Mouse (Mus musculus): Measurements from ENCODE around the gene Mlh1.
A peak's percentile ranks its signal among the peaks of the same experiment; 100 is the strongest.

Mlh1 gene

GRCm38 (mm10) chr9:111285676-111286075 is 14.1 kb upstream of the Mlh1 start:
- peak; percentile 68 for DNase-seq (ENCODE audit: low spot score)

- no peak for DNase-seq (ENCODE audit: low spot score)
Observed at GRCm38 (mm10) chr9:111285061-111285460, 13.5 kb upstream of the Mlh1 start.

GRCm38 (mm10) chr9:111275156-111275555 is 3.6 kb upstream of the Mlh1 start:
- DNase-seq (ENCODE audit: low spot score) = no peak

GRCm38 (mm10) chr9:111273958-111274357 is 2.4 kb upstream of the Mlh1 start:
- DNase-seq (ENCODE audit: low spot score) = no peak

- DNase-seq (ENCODE audit: low spot score) = no peak
Observed at GRCm38 (mm10) chr9:111272996-111273785, 1.6 kb upstream of the Mlh1 start.

GRCm38 (mm10) chr9:111272356-111272755 is 765 bp upstream of the Mlh1 start:
- DNase-seq (ENCODE audit: low spot score) = no peak

- DNase-seq (ENCODE audit: low spot score) = peak; percentile 67
Observed at GRCm38 (mm10) chr9:111271056-111271433, 546 bp downstream of the Mlh1 start.

- no peak for DNase-seq (ENCODE audit: low spot score)
Observed at GRCm38 (mm10) chr9:111270606-111271005, 985 bp downstream of the Mlh1 start.

GRCm38 (mm10) chr9:111267998-111268397 is 3.6 kb downstream of the Mlh1 start:
- no peak for DNase-seq (ENCODE audit: low spot score)

- no peak for DNase-seq (ENCODE audit: low spot score)
Observed at GRCm38 (mm10) chr9:111261356-111261755, 10.2 kb downstream of the Mlh1 start.

GRCm38 (mm10) chr9:111260360-111260985 is 11.1 kb downstream of the Mlh1 start:
- DNase-seq (ENCODE audit: low spot score) = no peak

- DNase-seq (ENCODE audit: low spot score) = no peak
Observed at GRCm38 (mm10) chr9:111252161-111252869, 19.3 kb downstream of the Mlh1 start.

- peak; percentile 34 for DNase-seq (ENCODE audit: low spot score)
Observed at GRCm38 (mm10) chr9:111247682-111248246, 23.8 kb downstream of the Mlh1 start.

GRCm38 (mm10) chr9:111245546-111245945 is 26.0 kb downstream of the Mlh1 start:
- no peak for DNase-seq (ENCODE audit: low spot score)

GRCm38 (mm10) chr9:111243384-111243783 is 28.2 kb downstream of the Mlh1 start:
- no peak for DNase-seq (ENCODE audit: low spot score)

- no peak for DNase-seq (ENCODE audit: low spot score)
Observed at GRCm38 (mm10) chr9:111239821-111240220, 31.8 kb downstream of the Mlh1 start.

GRCm38 (mm10) chr9:111237726-111238125 is 33.9 kb downstream of the Mlh1 start:
- no peak for DNase-seq (ENCODE audit: low spot score)

GRCm38 (mm10) chr9:111234701-111235100 is 36.9 kb downstream of the Mlh1 start:
- DNase-seq (ENCODE audit: low spot score) = no peak

GRCm38 (mm10) chr9:111228446-111228845 is 43.1 kb downstream of the Mlh1 start:
- DNase-seq (ENCODE audit: low spot score) = no peak

GRCm38 (mm10) chr9:111223406-111223805 is 48.2 kb downstream of the Mlh1 start:
- no peak for DNase-seq (ENCODE audit: low spot score)

GRCm38 (mm10) chr9:111221580-111221979 is 50.0 kb downstream of the Mlh1 start:
- DNase-seq (ENCODE audit: low spot score) = no peak

- DNase-seq (ENCODE audit: low spot score) = no peak
Observed at GRCm38 (mm10) chr9:111220551-111221080, 51.0 kb downstream of the Mlh1 start.

All from embryo, embryonic 10 days (tissue).